Mouse (Mus musculus) hindbrain, embryonic 16.5 days (tissue): Measurements from ENCODE around the gene Hddc2. TPM values are rescaled to one million over a fixed set of nuclear protein-coding genes. Genes with fewer than 3 reads are reported as not detected.
"Not testable (repeated sequence)": the region's sequence is repeated elsewhere in the genome, so short reads cannot be mapped to it uniquely, and the experiment has no call there.

ENCODE experiments used
- ATAC-seq: fragments of 200-750 bp; cut with Nextera tagmentation; 2 replicates; pipeline ENCODE4 v1.8.0; 2017; ENCODE audit warnings: moderate TSS enrichment, moderate library complexity
- H3K27ac ChIP-seq: fragments of 300-500 bp; sonication (generic); 2 replicates; pipeline ENCODE4 v1.5.1; 2014; ENCODE audit warnings: low read depth, mild to moderate bottlenecking, control low read depth, low read length, moderate library complexity
- H3K27me3 ChIP-seq: fragments of 300-500 bp; sonication (generic); replicated peaks from 2 replicates; pipeline ENCODE4 v1.6.1; 2014; ENCODE audit warnings: low read length; ENCODE audit not compliant: control insufficient read depth, insufficient read depth
- H3K36me3 ChIP-seq: fragments of 300-500 bp; sonication (generic); 2 replicates; pipeline ENCODE4 v1.6.1; 2014; ENCODE audit warnings: mild to moderate bottlenecking, low read length, moderate library complexity, mixed read lengths; ENCODE audit not compliant: control insufficient read depth, insufficient read depth
- H3K4me1 ChIP-seq: fragments of 300-500 bp; sonication (generic); 2 replicates; pipeline ENCODE4 v1.6.1; 2014; ENCODE audit warnings: low read depth, low read length; ENCODE audit not compliant: control insufficient read depth, insufficient read depth
- H3K4me2 ChIP-seq: fragments of 300-500 bp; sonication (generic); 2 replicates; pipeline ENCODE4 v1.6.1; 2014; ENCODE audit warnings: mild to moderate bottlenecking, low read length, control low read depth, moderate library complexity
- H3K4me3 ChIP-seq: fragments of 300-500 bp; sonication (generic); 2 replicates; pipeline ENCODE4 v1.5.1; 2014; ENCODE audit warnings: mild to moderate bottlenecking, low read length, control low read depth, moderate library complexity
- H3K9ac ChIP-seq: fragments of 300-500 bp; sonication (generic); 2 replicates; pipeline ENCODE4 v1.6.1; 2014; ENCODE audit warnings: low read depth, mild to moderate bottlenecking, control low read depth, low read length, moderate library complexity
- H3K9me3 ChIP-seq: fragments of 300-500 bp; sonication (generic); 2 replicates; pipeline ENCODE4 v1.6.1; 2014; ENCODE audit warnings: mild to moderate bottlenecking, low read length, moderate library complexity; ENCODE audit not compliant: control insufficient read depth
- WGBS: fragments of 180-500 bp; shearing (Covaris S2); extraction: QIAGEN DNeasy Blood & Tissue Kit; methylation state at CpG from one replicate; pipeline ENCODE4 v1.1.7; 2014; 5-methylcytosine and 5-hydroxymethylcytosine counted together
- polyA plus RNA-seq: library from polyadenylated mRNA; unstranded; fragments of >200 nt; fragmentation: Nextera tagmentation; extraction: Ambion mirVana; gene quantifications from 2 replicates; pipeline ENCODE4 v1.2.1, GENCODE M21; 2015

Gene Hddc2
- polyA plus RNA-seq, 1 experiment from 2014 or later = 64.1 TPM

DNA sequence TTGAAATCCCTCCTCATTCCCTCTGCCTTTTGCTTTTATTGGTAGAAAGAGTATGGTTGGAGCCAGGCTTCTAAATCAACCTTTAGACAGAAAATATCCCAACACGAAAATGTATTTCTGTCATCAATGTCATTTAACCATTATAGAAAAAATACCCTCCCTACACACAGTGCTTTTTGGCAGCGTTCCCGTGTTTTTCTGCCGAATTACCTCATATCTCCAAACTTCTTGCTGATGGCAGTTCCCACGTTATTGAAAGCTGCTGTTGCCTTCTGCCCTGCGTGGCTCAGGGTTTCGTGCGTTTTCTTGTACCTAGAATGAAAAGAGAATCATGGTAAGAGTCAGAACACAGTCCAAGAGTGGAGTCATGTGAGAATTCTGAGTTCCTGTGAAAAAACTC lies 33.2 kb downstream of the Hddc2 start:
- no peak overlapping the region for H3K27ac ChIP-seq
- no peak overlapping the region for H3K4me2 ChIP-seq
- H3K4me1 ChIP-seq = no peaks in the 10 kb centered on the region
- H3K9ac ChIP-seq = no peak overlapping the region
- no peaks in the 10 kb centered on the region for H3K9me3 ChIP-seq
- H3K4me3 ChIP-seq = no peak overlapping the region
- no peak for ATAC-seq
- no peaks in the 10 kb centered on the region for H3K36me3 ChIP-seq
- H3K27me3 ChIP-seq = no peaks in the 10 kb centered on the region
- WGBS = 84% methylated on average over 8 of the region's 8 CpGs

DNA sequence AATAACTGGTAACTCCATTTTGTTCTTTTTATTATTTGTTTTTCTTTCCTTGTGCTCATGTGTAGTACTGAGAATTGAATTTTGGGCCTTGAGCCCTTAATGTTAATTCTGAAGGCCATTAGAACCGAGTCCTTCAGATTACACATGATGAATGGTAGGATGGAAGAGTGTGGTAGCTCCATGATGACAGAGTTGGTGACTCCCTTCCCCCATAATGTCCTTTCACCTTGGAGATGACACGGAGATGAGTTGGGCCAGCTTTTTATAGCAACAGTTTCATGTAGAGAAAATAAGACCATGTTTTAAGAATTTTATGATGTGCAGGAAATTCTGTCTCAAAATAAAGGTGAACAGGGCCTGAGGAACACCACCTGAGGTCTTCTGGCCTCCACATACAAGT lies 37.9 kb downstream of the Hddc2 start:
- Histone ChIP-seq H3K27ac (no peak overlapping the region), H3K27me3 (no peaks in the 10 kb centered on the region), H3K9me3 (no peaks in the 10 kb centered on the region), H3K4me1 (no peaks in the 10 kb centered on the region), H3K36me3 (no peaks in the 10 kb centered on the region), H3K9ac (no peak overlapping the region), H3K4me2 (no peak overlapping the region), H3K4me3 (no peak overlapping the region)
- no peak for ATAC-seq
- WGBS = 91% methylated on average over 2 of the region's 2 CpGs

GRCm38 (mm10) chr10:31352845-31353427 lies 39.8 kb downstream of the Hddc2 start:
- 0 out of 2 replicates have a peak, but pooled peaks have one; percentile 27 for ATAC-seq
- H3K27me3 ChIP-seq = no peaks in the 10 kb centered on the region
- H3K27ac ChIP-seq = no peak overlapping the region
- no peak overlapping the region for H3K4me3 ChIP-seq
- 59% methylated on average over 1 of the region's 1 CpGs for WGBS
- H3K4me2 ChIP-seq = no peak overlapping the region
- no peaks in the 10 kb centered on the region for H3K36me3 ChIP-seq
- H3K9ac ChIP-seq = no peak overlapping the region
- H3K4me1 ChIP-seq = no peaks in the 10 kb centered on the region
- no peaks in the 10 kb centered on the region for H3K9me3 ChIP-seq

GRCm38 (mm10) chr10:31354141-31354540 lies 41.0 kb downstream of the Hddc2 start:
- Histone ChIP-seq H3K4me3 (no peak overlapping the region), H3K27ac (no peak overlapping the region), H3K4me1 (no peaks in the 10 kb centered on the region), H3K9ac (no peak overlapping the region), H3K27me3 (no peaks in the 10 kb centered on the region), H3K36me3 (no peaks in the 10 kb centered on the region), H3K4me2 (no peak overlapping the region), H3K9me3 (no peaks in the 10 kb centered on the region)
- 78% methylated on average over 2 of the region's 2 CpGs for WGBS
- no peak for ATAC-seq

- Histone ChIP-seq H3K4me1 (no peaks in the 10 kb centered on the region), H3K9ac (no peak overlapping the region), H3K9me3 (no peaks in the 10 kb centered on the region), H3K27me3 (no peaks in the 10 kb centered on the region), H3K36me3 (no peaks in the 10 kb centered on the region), H3K27ac (no peak overlapping the region), H3K4me2 (no peak overlapping the region), H3K4me3 (no peak overlapping the region)
- WGBS = 57% methylated on average over 7 of the region's 7 CpGs
- ATAC-seq = no peak
Measured at GRCm38 (mm10) chr10:31354886-31355461, 41.8 kb downstream of the Hddc2 start.

- H3K27me3 ChIP-seq = no peaks in the 10 kb centered on the region
- H3K27ac ChIP-seq = no peak overlapping the region
- H3K4me1 ChIP-seq = no peaks in the 10 kb centered on the region
- H3K9ac ChIP-seq = no peak overlapping the region
- no peaks in the 10 kb centered on the region for H3K9me3 ChIP-seq
- H3K4me3 ChIP-seq = no peak overlapping the region
- no peaks in the 10 kb centered on the region for H3K36me3 ChIP-seq
- H3K4me2 ChIP-seq = no peak overlapping the region
- 83% methylated on average over 4 of the region's 4 CpGs for WGBS
- ATAC-seq = no peak
Measured at GRCm38 (mm10) chr10:31359749-31360148, 46.6 kb downstream of the Hddc2 start.

- H3K9me3 ChIP-seq, H3K36me3 ChIP-seq, H3K27me3 ChIP-seq, ATAC-seq, H3K4me3 ChIP-seq, H3K4me1 ChIP-seq, H3K9ac ChIP-seq, H3K27ac ChIP-seq, H3K4me2 ChIP-seq: not testable (repeated sequence)
- WGBS = 18% methylated on average over 4 of the region's 5 CpGs
Measured at GRCm38 (mm10) chr10:31370200-31370599, 57.0 kb downstream of the Hddc2 start.

Other genes with a start within 250 kb of the Hddc2 start
- gene Tpd52l1, start 132.6 kb downstream of the Hddc2 start, polyA plus RNA-seq = 46.5 and 55.9 TPM in 2 replicates